Mouse (Mus musculus): ENCODE measurements around the gene AU022252.

DNA sequence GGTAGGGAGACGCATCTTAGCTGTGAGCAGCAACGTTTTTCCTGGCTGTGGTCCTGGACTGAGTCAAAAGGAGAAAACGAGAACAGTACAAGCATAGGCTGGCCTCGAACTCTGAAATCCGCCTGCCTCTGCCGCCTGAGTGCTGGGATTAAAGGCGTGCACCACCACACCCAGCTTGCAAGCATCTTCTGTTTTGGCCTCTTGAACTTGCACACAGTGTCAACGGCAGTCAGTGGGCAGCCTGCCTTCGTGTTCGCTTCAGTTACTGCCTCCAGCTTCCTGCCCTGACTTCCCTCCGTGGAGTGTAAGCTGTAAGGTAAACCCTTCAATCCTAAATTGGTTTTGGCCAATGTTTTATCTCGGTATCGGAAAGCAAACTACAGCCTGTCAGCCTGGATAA, 34.1 kb upstream of the AU022252 start:
- TF ChIP-seq CTCF (IDR thresholded peaks at IDR 0.05; ENCODE audit: borderline replicate concordance, extremely low read depth, insufficient read depth, insufficient read length) = no peak
- TF ChIP-seq POLR2A (IDR thresholded peaks at IDR 0.05; ENCODE audit: borderline replicate concordance, extremely low read depth, insufficient read depth, insufficient read length, poor library complexity, severe bottlenecking) = no peak

Data from brain, embryonic 14.5 days (tissue).